Mouse (Mus musculus): ENCODE data around the gene Olfr76.
"Not testable (repeated sequence)": the region's sequence is repeated elsewhere in the genome, so short reads cannot be mapped to it uniquely, and the experiment has no call there.

Olfr76 gene

DNA sequence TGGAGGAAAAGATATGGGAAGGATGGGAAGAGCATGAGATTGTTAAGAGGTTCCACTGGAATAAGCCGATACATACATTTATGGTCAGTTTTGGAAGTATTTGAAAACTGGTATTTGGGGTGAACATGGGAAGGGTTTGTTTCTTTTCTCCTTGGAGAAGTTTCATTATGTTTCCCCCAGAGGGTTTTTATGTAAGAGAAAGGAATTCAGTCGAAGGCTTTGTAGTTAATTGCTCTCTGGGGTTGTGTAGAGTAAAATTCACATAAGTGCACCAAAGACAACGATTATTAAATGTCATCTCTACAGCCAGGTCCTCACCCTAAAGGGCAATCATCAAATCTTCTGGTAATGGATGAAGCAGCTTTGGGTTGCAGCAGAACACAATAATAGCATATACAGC lies at the start of gene Olfr76:
Gene Olfr76 (minus strand): TSS at position 101 of the 400 bp plus-strand sequence.
- no peak for DNase-seq (ENCODE audit: low spot score)

DNA sequence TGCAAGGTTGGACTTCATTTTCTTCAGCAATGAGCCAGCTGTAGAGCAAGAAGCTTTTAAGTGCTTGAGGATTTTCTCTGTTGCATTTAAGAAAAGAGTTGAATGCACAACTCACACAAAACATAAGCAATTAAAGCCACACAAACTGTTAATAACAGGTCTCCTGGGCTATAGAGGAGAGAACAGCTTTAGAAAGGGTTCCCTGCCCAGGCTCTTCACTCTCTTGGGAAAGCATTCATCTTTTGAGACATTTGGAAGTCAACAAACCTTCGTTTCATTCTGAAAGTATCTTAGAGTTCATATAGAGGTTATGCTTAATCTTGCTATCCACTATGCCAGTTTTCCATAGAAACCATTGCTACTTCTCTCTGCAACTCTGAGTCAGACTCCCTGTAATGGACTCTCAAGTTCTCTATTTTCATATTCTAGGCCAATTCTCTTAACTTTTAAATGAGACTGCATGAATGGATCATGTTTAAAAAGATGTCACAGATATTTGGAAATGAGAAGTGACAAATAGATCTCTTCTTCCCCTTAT lies 47.1 kb upstream of the Olfr76 start, which contains the start of gene Olfr1555-ps1:
Gene Olfr1555-ps1 (minus strand): TSS at position 51 of the 538 bp plus-strand sequence.
- DNase-seq (ENCODE audit: low spot score) = not testable (repeated sequence)

DNA sequence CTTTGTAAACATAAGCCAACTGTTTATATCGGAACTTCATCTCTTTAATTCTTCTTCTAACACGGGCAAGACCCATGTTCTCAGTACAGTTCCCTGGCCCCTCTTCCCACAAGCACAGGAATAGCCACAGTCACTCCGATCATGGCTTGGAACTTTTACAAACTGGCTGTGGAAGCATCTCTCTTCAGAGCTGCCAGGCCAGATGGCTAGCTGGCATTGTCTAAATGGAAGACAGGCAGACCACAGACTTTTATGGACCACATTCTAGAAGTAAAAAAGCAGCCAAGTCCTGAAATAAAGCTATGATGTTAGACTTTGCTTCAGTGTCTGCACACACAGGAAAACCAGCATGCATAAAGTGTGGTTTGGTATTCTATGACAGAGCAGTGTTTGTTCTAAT lies 22.4 kb upstream of the Olfr76 start:
- DNase-seq (ENCODE audit: low spot score) = no peak

DNA sequence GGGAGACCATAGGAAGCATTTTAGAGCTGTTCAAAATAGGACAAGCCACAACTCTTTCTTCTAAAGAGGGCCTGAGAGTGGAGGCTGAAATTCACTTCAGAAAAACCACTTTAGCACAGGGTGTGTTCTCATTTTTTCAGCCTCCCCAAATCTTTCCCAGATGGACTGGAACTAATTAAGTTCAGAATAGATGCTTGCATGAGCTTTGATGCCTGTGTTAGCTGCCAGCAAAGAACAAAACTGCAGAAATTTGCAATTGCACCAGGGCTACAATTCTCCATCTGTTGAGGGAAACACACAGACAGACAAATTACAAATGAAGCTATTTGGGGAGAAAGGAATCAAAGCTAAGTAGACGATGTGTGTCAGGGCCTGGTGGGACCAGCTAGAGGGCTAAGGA lies 20.4 kb upstream of the Olfr76 start:
- DNase-seq (ENCODE audit: low spot score) = no peak

DNA sequence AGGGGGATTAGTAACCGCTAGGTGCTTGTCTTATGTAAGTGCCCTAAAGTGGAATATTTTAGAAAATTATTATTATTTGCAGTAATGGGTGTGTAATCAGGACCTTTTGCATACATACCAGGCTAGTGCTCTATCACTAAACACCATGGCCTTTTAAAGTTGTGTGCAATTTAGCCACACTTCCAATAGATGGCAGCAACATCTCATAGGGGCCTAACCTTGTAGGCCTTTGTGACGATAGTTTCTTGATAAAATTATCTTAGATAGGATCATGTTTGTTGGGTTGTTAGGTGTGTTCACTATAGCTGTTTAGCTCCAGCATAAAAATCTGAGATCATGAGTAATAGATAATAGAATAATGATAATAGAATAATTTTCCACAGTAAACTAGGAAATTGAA lies 11.3 kb upstream of the Olfr76 start:
- no peak for DNase-seq (ENCODE audit: low spot score)

DNA sequence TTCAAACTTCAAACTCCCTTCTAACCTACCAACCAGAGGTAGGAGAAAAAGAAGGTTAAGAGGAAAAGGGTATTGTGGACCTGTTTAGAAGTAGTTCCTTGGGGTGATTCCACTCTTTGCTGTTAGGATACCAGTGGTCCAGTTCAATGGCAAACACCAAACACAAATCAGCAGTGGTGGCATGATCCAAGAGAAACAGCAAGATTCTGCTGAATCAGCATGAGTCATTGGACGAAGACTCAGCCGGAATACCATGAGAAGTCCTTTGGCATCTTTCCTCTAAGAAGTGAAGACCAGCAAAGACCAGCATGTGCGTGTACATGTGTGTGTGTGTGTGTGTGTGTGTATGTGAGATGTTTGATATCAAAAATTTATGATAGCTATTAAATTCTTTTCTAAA lies 6.5 kb downstream of the Olfr76 start:
- no peak for DNase-seq (ENCODE audit: low spot score)

DNA sequence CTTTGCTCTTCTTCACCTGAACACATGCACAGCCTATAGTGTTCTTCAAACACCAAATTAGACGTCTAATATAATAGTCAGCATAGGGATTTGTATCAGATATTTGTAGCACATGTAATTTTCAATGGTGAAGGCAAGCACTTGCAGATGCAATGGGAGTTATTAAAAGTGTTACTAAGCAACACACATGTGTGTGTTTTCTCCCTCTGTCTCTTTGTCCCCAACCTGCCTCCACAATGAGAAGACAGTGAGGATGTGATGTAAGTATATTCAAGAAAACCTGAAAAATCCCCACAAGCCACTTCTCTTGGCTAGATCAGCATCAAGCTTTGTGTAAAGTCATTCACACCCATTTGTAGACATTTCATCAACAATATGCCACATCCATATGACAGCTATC lies 7.2 kb downstream of the Olfr76 start, which contains the start of gene Olfr1428:
Gene Olfr1428 (minus strand): TSS at position 101 of the 400 bp plus-strand sequence.
- no peak for DNase-seq (ENCODE audit: low spot score)

DNA sequence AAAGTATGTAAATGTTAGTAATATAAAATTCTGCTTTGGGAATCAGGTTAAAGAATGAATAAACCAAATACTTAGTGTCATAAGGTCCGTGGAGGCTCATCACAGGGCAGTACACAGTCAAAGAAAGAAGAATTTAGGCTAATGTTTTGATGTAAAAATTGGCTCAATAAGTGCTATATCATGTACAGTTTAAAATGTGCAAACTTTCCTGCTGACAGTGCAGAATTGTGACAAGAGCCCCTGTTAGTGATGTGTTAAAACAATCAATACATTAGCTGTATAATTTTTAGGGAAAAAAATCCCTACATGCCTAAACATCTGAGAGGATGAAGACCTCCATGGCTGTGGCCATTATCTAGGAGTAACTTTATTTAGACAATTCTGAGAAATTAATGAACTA lies 9.2 kb downstream of the Olfr76 start:
- DNase-seq (ENCODE audit: low spot score) = no peak

DNA sequence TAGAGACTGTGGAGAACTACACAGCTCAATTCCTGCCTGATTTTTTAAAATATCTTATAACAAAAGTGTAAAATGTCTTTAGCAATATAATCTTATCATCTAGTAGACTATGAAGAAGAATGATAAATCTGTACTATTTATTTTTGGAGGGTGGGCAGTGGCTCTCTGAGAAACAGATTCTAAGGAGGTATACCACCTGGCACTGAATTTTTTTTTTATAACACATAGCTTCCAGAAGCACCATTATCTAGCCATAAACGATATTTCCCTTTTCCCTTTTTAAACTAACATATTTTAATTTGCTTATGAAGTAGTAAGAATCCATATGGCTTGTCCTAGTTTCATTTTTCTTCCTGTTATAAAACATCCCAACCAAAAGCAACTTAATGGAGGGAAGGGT lies 18.5 kb downstream of the Olfr76 start:
- DNase-seq (ENCODE audit: low spot score) = no peak

DNA sequence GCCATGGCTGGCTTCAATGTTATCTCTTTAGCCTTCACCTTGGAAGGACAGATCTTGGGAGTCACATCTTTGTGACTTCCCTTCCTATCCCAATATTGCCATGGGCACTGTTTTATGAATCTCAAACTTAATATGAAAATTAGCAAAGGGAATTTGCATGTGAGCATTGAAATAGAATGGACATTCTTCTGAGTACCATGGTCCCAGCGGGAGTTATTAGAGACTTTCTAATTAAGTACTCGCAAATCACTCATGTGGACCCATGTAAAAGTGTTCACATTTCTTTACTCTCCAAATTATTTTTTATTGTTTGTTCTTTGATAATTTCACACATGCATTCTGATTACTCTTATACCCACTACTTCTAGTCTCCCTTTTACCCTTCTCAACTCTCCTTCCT lies 19.8 kb downstream of the Olfr76 start, which contains the start of gene Olfr1427:
Gene Olfr1427 (minus strand): TSS at position 101 of the 400 bp plus-strand sequence.
- no peak for DNase-seq (ENCODE audit: low spot score)

DNA sequence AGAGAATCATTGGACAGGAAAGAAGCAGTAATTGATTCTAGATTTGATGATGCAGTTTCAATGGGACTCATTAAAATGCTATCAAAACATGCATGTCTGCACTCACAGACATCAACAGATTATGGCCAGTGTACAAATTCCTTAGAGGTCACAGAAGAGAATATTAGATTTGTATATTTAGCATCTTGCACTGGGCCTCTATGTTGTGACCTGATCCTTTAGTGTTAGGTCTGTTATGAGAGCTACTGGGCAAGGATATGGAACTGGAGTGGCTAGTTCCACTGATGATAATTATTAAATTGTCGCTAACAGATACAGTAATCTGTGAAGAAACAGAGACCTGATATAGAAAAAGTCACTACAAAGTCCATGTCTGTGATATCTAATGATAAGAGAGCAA lies 31.1 kb downstream of the Olfr76 start, which contains the start of gene Olfr1426:
Gene Olfr1426 (minus strand): TSS at position 101 of the 400 bp plus-strand sequence.
- no peak for DNase-seq (ENCODE audit: low spot score)

DNA sequence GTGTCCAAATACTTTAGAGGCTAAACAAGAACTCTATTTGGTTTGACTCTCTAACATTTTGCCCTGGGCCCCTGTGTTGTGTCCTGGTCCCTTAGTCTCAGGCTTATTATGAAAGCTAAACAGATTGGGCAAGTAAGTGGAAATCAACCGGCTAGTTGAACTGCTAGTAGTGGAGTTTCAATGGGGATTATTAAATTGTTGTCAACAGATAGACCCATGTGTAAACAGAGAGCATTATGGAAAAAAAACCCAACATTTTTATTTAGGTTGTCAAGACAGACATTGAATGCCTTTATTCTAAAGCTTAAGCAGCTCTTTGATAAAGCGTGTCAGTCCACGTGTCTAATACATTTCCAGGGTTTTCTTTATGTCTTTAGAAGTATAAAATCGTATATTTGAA lies 45.4 kb downstream of the Olfr76 start, which contains the start of gene Olfr1425:
Gene Olfr1425 (minus strand): TSS at position 101 of the 400 bp plus-strand sequence.
- not testable (repeated sequence) for DNase-seq (ENCODE audit: low spot score)

DNA sequence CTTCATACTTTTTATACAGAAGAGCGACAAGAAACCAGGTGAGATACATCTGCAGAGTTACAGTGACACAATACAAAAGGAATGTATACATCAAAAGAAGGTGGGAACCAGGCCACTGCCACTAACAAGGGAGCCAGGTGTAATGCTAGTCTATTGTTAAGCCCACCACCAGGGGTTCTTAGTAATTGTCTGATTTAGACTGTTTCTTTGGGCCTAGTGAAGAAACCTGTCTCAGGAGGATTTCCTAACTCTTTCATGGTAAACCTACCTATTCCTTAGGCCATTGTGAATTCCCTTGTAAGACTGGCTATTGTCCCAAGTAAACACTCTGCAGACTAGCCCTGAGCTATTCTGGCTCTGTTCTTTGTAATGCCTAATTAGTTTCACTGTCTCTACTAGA lies 53.5 kb downstream of the Olfr76 start:
- not testable (repeated sequence) for DNase-seq (ENCODE audit: low spot score)

All from testis, postnatal 10 days (tissue).